Mouse (Mus musculus): ENCODE data around the gene Ms4a1. TPM values are rescaled to one million over a fixed set of nuclear protein-coding genes. Genes with fewer than 3 reads are reported as not detected.
"Not testable (repeated sequence)": the region's sequence is repeated elsewhere in the genome, so short reads cannot be mapped to it uniquely, and the experiment has no call there.

Gene Ms4a1
- polyA plus RNA-seq, 1 experiment from 2014 or later = not detected

GRCm38 (mm10) chr19:11276431-11276830, 10.4 kb upstream of the Ms4a1 start:
- no peak for DNase-seq (ENCODE audit: low spot score)
- no peak overlapping the region for H3K27ac ChIP-seq (ENCODE audit: low read depth, low read length)
- WGBS = 60% methylated on average over 5 of the region's 5 CpGs
- no peaks in the 10 kb centered on the region for H3K27me3 ChIP-seq (replicated peaks; ENCODE audit: control insufficient read depth, insufficient read depth, low read length)
- H3K4me2 ChIP-seq = no peak overlapping the region
- H3K4me1 ChIP-seq (replicated peaks; ENCODE audit: control insufficient read depth, insufficient read depth, low read length) = no peaks in the 10 kb centered on the region
- H3K9ac ChIP-seq (ENCODE audit: low read depth, low read length) = no peak overlapping the region
- no peak overlapping the region for H3K4me3 ChIP-seq (ENCODE audit: low read depth, low read length)
- ATAC-seq (replicated peaks; ENCODE audit: low FRiP score) = no peak
- H3K36me3 ChIP-seq (ENCODE audit: control insufficient read depth, insufficient read depth, low read length) = no peaks in the 10 kb centered on the region
- no peaks in the 10 kb centered on the region for H3K9me3 ChIP-seq (ENCODE audit: control insufficient read depth, low read length)

GRCm38 (mm10) chr19:11266956-11267355, 915 bp upstream of the Ms4a1 start:
- no peaks in the 10 kb centered on the region for H3K4me1 ChIP-seq (replicated peaks; ENCODE audit: control insufficient read depth, insufficient read depth, low read length)
- 64% methylated on average over 4 of the region's 4 CpGs for WGBS
- H3K36me3 ChIP-seq (ENCODE audit: control insufficient read depth, insufficient read depth, low read length) = no peaks in the 10 kb centered on the region
- no peak overlapping the region for H3K9ac ChIP-seq (ENCODE audit: low read depth, low read length)
- H3K4me3 ChIP-seq (ENCODE audit: low read depth, low read length) = no peak overlapping the region
- H3K4me2 ChIP-seq = no peak overlapping the region
- H3K9me3 ChIP-seq (ENCODE audit: control insufficient read depth, low read length) = no peaks in the 10 kb centered on the region
- H3K27me3 ChIP-seq (replicated peaks; ENCODE audit: control insufficient read depth, insufficient read depth, low read length) = no peaks in the 10 kb centered on the region
- DNase-seq (ENCODE audit: low spot score) = no peak
- ATAC-seq (replicated peaks; ENCODE audit: low FRiP score) = no peak
- no peak overlapping the region for H3K27ac ChIP-seq (ENCODE audit: low read depth, low read length)

- H3K4me3 ChIP-seq (ENCODE audit: low read depth, low read length) = no peak overlapping the region
- H3K27me3 ChIP-seq (replicated peaks; ENCODE audit: control insufficient read depth, insufficient read depth, low read length) = no peaks in the 10 kb centered on the region
- no peaks in the 10 kb centered on the region for H3K4me1 ChIP-seq (replicated peaks; ENCODE audit: control insufficient read depth, insufficient read depth, low read length)
- DNase-seq (ENCODE audit: low spot score) = no peak
- no peak overlapping the region for H3K4me2 ChIP-seq
- H3K27ac ChIP-seq (ENCODE audit: low read depth, low read length) = no peak overlapping the region
- no peaks in the 10 kb centered on the region for H3K36me3 ChIP-seq (ENCODE audit: control insufficient read depth, insufficient read depth, low read length)
- WGBS = 73% methylated on average over 9 of the region's 9 CpGs
- ATAC-seq (replicated peaks; ENCODE audit: low FRiP score) = no peak
- no peak overlapping the region for H3K9ac ChIP-seq (ENCODE audit: low read depth, low read length)
- H3K9me3 ChIP-seq (ENCODE audit: control insufficient read depth, low read length) = no peaks in the 10 kb centered on the region
Measured at GRCm38 (mm10) chr19:11264602-11265185, 1.3 kb downstream of the Ms4a1 start.

- no peak overlapping the region for H3K4me3 ChIP-seq (ENCODE audit: low read depth, low read length)
- WGBS = 62% methylated on average over 3 of the region's 3 CpGs
- ATAC-seq (replicated peaks; ENCODE audit: low FRiP score) = no peak
- H3K36me3 ChIP-seq (ENCODE audit: control insufficient read depth, insufficient read depth, low read length) = no peaks in the 10 kb centered on the region
- no peaks in the 10 kb centered on the region for H3K27me3 ChIP-seq (replicated peaks; ENCODE audit: control insufficient read depth, insufficient read depth, low read length)
- H3K27ac ChIP-seq (ENCODE audit: low read depth, low read length) = no peak overlapping the region
- H3K9me3 ChIP-seq (ENCODE audit: control insufficient read depth, low read length) = no peaks in the 10 kb centered on the region
- no peak overlapping the region for H3K9ac ChIP-seq (ENCODE audit: low read depth, low read length)
- no peak for DNase-seq (ENCODE audit: low spot score)
- H3K4me2 ChIP-seq = no peak overlapping the region
- no peaks in the 10 kb centered on the region for H3K4me1 ChIP-seq (replicated peaks; ENCODE audit: control insufficient read depth, insufficient read depth, low read length)
Measured at GRCm38 (mm10) chr19:11263549-11263948, 2.5 kb downstream of the Ms4a1 start.

GRCm38 (mm10) chr19:11262932-11263331, 3.1 kb downstream of the Ms4a1 start:
- H3K27ac ChIP-seq (ENCODE audit: low read depth, low read length); H3K9ac ChIP-seq (ENCODE audit: low read depth, low read length); H3K27me3 ChIP-seq (replicated peaks; ENCODE audit: control insufficient read depth, insufficient read depth, low read length); DNase-seq (ENCODE audit: low spot score); H3K4me1 ChIP-seq (replicated peaks; ENCODE audit: control insufficient read depth, insufficient read depth, low read length); H3K9me3 ChIP-seq (ENCODE audit: control insufficient read depth, low read length); H3K36me3 ChIP-seq (ENCODE audit: control insufficient read depth, insufficient read depth, low read length); H3K4me3 ChIP-seq (ENCODE audit: low read depth, low read length); H3K4me2 ChIP-seq; ATAC-seq (replicated peaks; ENCODE audit: low FRiP score): not testable (repeated sequence)
- 57% methylated on average over 4 of the region's 4 CpGs for WGBS

- Histone ChIP-seq H3K27ac (ENCODE audit: low read depth, low read length) (no peak overlapping the region), H3K4me3 (ENCODE audit: low read depth, low read length) (no peak overlapping the region), H3K27me3 (replicated peaks; ENCODE audit: control insufficient read depth, insufficient read depth, low read length) (no peaks in the 10 kb centered on the region), H3K9ac (ENCODE audit: low read depth, low read length) (no peak overlapping the region), H3K4me2 (no peak overlapping the region), H3K36me3 (ENCODE audit: control insufficient read depth, insufficient read depth, low read length) (no peaks in the 10 kb centered on the region), H3K9me3 (ENCODE audit: control insufficient read depth, low read length) (no peaks in the 10 kb centered on the region), H3K4me1 (replicated peaks; ENCODE audit: control insufficient read depth, insufficient read depth, low read length) (no peaks in the 10 kb centered on the region)
- DNase-seq (ENCODE audit: low spot score) (no peak), ATAC-seq (replicated peaks; ENCODE audit: low FRiP score) (no peak)
- WGBS = 77% methylated on average over 2 of the region's 2 CpGs
Measured at GRCm38 (mm10) chr19:11261522-11261921, 4.5 kb downstream of the Ms4a1 start.

GRCm38 (mm10) chr19:11244230-11244629, 21.8 kb downstream of the Ms4a1 start:
- Histone ChIP-seq H3K36me3 (ENCODE audit: control insufficient read depth, insufficient read depth, low read length) (no peaks in the 10 kb centered on the region), H3K9me3 (ENCODE audit: control insufficient read depth, low read length) (no peaks in the 10 kb centered on the region), H3K4me3 (ENCODE audit: low read depth, low read length) (no peak overlapping the region), H3K4me2 (no peak overlapping the region), H3K27me3 (replicated peaks; ENCODE audit: control insufficient read depth, insufficient read depth, low read length) (no peaks in the 10 kb centered on the region), H3K9ac (ENCODE audit: low read depth, low read length) (no peak overlapping the region), H3K4me1 (replicated peaks; ENCODE audit: control insufficient read depth, insufficient read depth, low read length) (no peaks in the 10 kb centered on the region), H3K27ac (ENCODE audit: low read depth, low read length) (no peak overlapping the region)
- ATAC-seq (replicated peaks; ENCODE audit: low FRiP score) (no peak), DNase-seq (ENCODE audit: low spot score) (no peak)

GRCm38 (mm10) chr19:11242560-11242959, 23.5 kb downstream of the Ms4a1 start:
- ATAC-seq (replicated peaks; ENCODE audit: low FRiP score) (no peak), DNase-seq (ENCODE audit: low spot score) (no peak)
- Histone ChIP-seq H3K9ac (ENCODE audit: low read depth, low read length) (no peak overlapping the region), H3K27ac (ENCODE audit: low read depth, low read length) (no peak overlapping the region), H3K4me1 (replicated peaks; ENCODE audit: control insufficient read depth, insufficient read depth, low read length) (no peaks in the 10 kb centered on the region), H3K4me3 (ENCODE audit: low read depth, low read length) (no peak overlapping the region), H3K36me3 (ENCODE audit: control insufficient read depth, insufficient read depth, low read length) (no peaks in the 10 kb centered on the region), H3K4me2 (no peak overlapping the region), H3K27me3 (replicated peaks; ENCODE audit: control insufficient read depth, insufficient read depth, low read length) (no peaks in the 10 kb centered on the region), H3K9me3 (ENCODE audit: control insufficient read depth, low read length) (no peaks in the 10 kb centered on the region)
- WGBS = 59% methylated on average over 5 of the region's 5 CpGs

- Histone ChIP-seq H3K9ac (ENCODE audit: low read depth, low read length) (no peak overlapping the region), H3K4me3 (ENCODE audit: low read depth, low read length) (no peak overlapping the region), H3K4me2 (no peak overlapping the region), H3K27ac (ENCODE audit: low read depth, low read length) (no peak overlapping the region), H3K9me3 (ENCODE audit: control insufficient read depth, low read length) (no peaks in the 10 kb centered on the region), H3K27me3 (replicated peaks; ENCODE audit: control insufficient read depth, insufficient read depth, low read length) (no peaks in the 10 kb centered on the region), H3K4me1 (replicated peaks; ENCODE audit: control insufficient read depth, insufficient read depth, low read length) (no peaks in the 10 kb centered on the region), H3K36me3 (ENCODE audit: control insufficient read depth, insufficient read depth, low read length) (no peaks in the 10 kb centered on the region)
- ATAC-seq (replicated peaks; ENCODE audit: low FRiP score) = no peak
- no peak for DNase-seq (ENCODE audit: low spot score)
Measured at GRCm38 (mm10) chr19:11235820-11236219, 30.2 kb downstream of the Ms4a1 start.

Measured in liver, embryonic 11.5 days (tissue).